Mouse (Mus musculus): ENCODE measurements around the gene Alox12. TPM values are rescaled to one million over a fixed set of nuclear protein-coding genes. Genes with fewer than 3 reads are reported as not detected.

The Alox12 gene
- polyA plus RNA-seq (2014; fragmentation: Nextera tagmentation; extraction: Ambion mirVana): 6.6 and 6.9 TPM in 2 replicates

DNA sequence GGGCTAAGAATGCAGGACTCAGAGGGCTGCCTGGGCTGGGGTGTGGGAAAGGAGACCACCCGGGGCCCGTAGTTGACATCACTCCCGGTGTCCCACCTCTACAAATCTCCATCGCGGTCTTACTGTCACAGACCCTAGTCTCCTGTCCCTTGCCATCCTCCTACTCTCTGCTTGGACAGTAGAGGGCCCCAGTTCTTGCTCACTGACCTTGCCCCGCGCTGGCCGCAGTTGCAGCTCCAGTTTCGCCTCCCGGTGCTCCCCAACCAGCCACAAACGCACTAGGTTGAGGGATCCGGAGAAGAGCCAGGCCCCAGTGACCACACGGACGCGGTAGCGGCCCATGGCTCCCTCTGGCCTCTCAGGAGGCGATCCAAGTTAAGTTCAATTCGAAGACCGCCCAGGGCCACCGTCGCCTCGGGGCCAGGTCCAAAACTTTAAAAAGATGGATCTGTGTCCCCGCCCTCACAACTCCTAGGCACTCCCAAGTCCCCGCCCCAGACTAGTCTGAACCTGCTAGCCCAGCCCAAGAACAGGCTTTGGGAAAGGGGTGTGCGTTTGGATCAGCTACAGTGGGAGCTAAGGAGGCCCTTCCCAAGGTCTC, at the start of gene Alox12:
TSS of gene Alox12 (minus strand) at position 423 of the 601 bp plus-strand sequence.
- peak within 1 kb of the TSS; percentile 60 for H3K4me2 ChIP-seq
- H3K27ac ChIP-seq (ENCODE audit: low read depth): no peak within 1 kb of the TSS
- no peaks in the 10 kb centered on the region for H3K36me3 ChIP-seq (ENCODE audit: insufficient read depth)
- ATAC-seq (ENCODE audit: insufficient read depth) (peak; percentile 58; the same call in 1 of the 2 replicates), DNase-seq (peak; percentile 56)
- H3K4me1 ChIP-seq (ENCODE audit: insufficient read depth): no peaks in the 10 kb centered on the region
- no peaks in the 10 kb centered on the region for H3K9me3 ChIP-seq (ENCODE audit: low read depth, low read length)
- peaks cover 37% of the 10 kb centered on the region for H3K27me3 ChIP-seq (ENCODE audit: insufficient read depth, low read length)
- TF ChIP-seq CTCF (IDR thresholded peaks at IDR 0.05; ENCODE audit: low read depth): peak; percentile 46
- WGBS: 2% methylated on average over 25 of the region's 25 CpGs
- peak within 1 kb of the TSS; percentile 30 for H3K4me3 ChIP-seq (ENCODE audit: low read depth, low read length)
- H3K9ac ChIP-seq: peak within 1 kb of the TSS; percentile 36

GRCm38 (mm10) chr11:70302293-70302692, 47.1 kb upstream of the Alox12 start:
- no peak overlapping the region for H3K9ac ChIP-seq
- DNase-seq (peak; percentile 22), ATAC-seq (ENCODE audit: insufficient read depth) (no peak)
- no peaks in the 10 kb centered on the region for H3K9me3 ChIP-seq (ENCODE audit: low read depth, low read length)
- H3K4me1 ChIP-seq (ENCODE audit: insufficient read depth): no peaks in the 10 kb centered on the region
- H3K27ac ChIP-seq (ENCODE audit: low read depth): no peak overlapping the region
- TF ChIP-seq CTCF (IDR thresholded peaks at IDR 0.05; ENCODE audit: low read depth): no peak
- 68% methylated on average over 4 of the region's 4 CpGs for WGBS
- H3K4me3 ChIP-seq (ENCODE audit: low read depth, low read length): no peak overlapping the region
- H3K27me3 ChIP-seq (ENCODE audit: insufficient read depth, low read length): no peaks in the 10 kb centered on the region
- no peak overlapping the region for H3K4me2 ChIP-seq
- no peaks in the 10 kb centered on the region for H3K36me3 ChIP-seq (ENCODE audit: insufficient read depth)

- Histone ChIP-seq H3K4me2 (no peak overlapping the region), H3K4me3 (ENCODE audit: low read depth, low read length) (no peak overlapping the region), H3K27me3 (ENCODE audit: insufficient read depth, low read length) (no peaks in the 10 kb centered on the region), H3K36me3 (ENCODE audit: insufficient read depth) (no peaks in the 10 kb centered on the region), H3K27ac (ENCODE audit: low read depth) (0 out of 2 replicates have a peak overlapping the region, but pooled peaks have one; percentile 1), H3K4me1 (ENCODE audit: insufficient read depth) (no peaks in the 10 kb centered on the region), H3K9me3 (ENCODE audit: low read depth, low read length) (no peaks in the 10 kb centered on the region), H3K9ac (no peak overlapping the region)
- DNase-seq (peak; percentile 49), ATAC-seq (ENCODE audit: insufficient read depth) (no peak; the same call in 1 of the 2 replicates)
- 23% methylated on average over 12 of the region's 12 CpGs for WGBS
- no peak for TF ChIP-seq CTCF (IDR thresholded peaks at IDR 0.05; ENCODE audit: low read depth)
These were observed 42.8 kb upstream of the Alox12 start for GRCm38 (mm10) chr11:70297836-70298454.

GRCm38 (mm10) chr11:70297405-70297804, 42.3 kb upstream of the Alox12 start:
- Histone ChIP-seq H3K9ac (no peak overlapping the region), H3K27ac (ENCODE audit: low read depth) (0 out of 2 replicates have a peak overlapping the region, but pooled peaks have one; percentile 1), H3K4me2 (no peak overlapping the region), H3K4me1 (ENCODE audit: insufficient read depth) (no peaks in the 10 kb centered on the region), H3K4me3 (ENCODE audit: low read depth, low read length) (no peak overlapping the region), H3K9me3 (ENCODE audit: low read depth, low read length) (no peaks in the 10 kb centered on the region), H3K27me3 (ENCODE audit: insufficient read depth, low read length) (no peaks in the 10 kb centered on the region), H3K36me3 (ENCODE audit: insufficient read depth) (no peaks in the 10 kb centered on the region)
- no peak for TF ChIP-seq CTCF (IDR thresholded peaks at IDR 0.05; ENCODE audit: low read depth)
- WGBS: 33% methylated on average over 4 of the region's 4 CpGs
- ATAC-seq (ENCODE audit: insufficient read depth) (no peak), DNase-seq (peak; percentile 30)

DNA sequence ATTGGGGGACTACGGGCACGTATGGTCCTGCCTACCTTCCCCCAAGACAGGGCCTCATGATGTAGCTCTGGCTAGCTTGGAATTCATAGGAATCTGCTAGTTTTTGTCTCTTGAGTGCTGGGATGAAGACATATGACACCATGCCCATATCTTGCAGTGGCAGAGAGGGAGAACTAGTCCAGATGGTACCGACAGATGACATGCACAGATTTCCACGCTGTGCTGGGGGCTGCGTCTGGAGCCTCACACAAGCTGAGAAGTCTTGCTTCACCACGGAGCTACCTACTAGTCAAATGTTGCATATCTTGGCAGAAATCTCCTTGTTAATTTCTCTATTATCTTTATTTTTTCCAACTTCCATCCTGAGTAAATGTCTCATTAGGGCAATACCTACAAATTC, 38.7 kb upstream of the Alox12 start:
- H3K4me2 ChIP-seq: no peak overlapping the region
- 85% methylated on average over 6 of the region's 6 CpGs for WGBS
- TF ChIP-seq CTCF (IDR thresholded peaks at IDR 0.05; ENCODE audit: low read depth): no peak

GRCm38 (mm10) chr11:70291235-70291634, 36.1 kb upstream of the Alox12 start:
- no peak for TF ChIP-seq CTCF (IDR thresholded peaks at IDR 0.05; ENCODE audit: low read depth)
- WGBS: 78% methylated on average over 6 of the region's 6 CpGs

More for the DNA sequence above, 38.7 kb upstream of the Alox12 start:
- no peaks in the 10 kb centered on the region for H3K4me1 ChIP-seq (ENCODE audit: insufficient read depth)
- no peaks in the 10 kb centered on the region for H3K36me3 ChIP-seq (ENCODE audit: insufficient read depth)
- no peaks in the 10 kb centered on the region for H3K9me3 ChIP-seq (ENCODE audit: low read depth, low read length)
- H3K27me3 ChIP-seq (ENCODE audit: insufficient read depth, low read length): no peaks in the 10 kb centered on the region
- no peak for ATAC-seq (ENCODE audit: insufficient read depth)
- no peak overlapping the region for H3K9ac ChIP-seq
- no peak for DNase-seq
- H3K4me3 ChIP-seq (ENCODE audit: low read depth, low read length): no peak overlapping the region
- no peak overlapping the region for H3K27ac ChIP-seq (ENCODE audit: low read depth)

DNA sequence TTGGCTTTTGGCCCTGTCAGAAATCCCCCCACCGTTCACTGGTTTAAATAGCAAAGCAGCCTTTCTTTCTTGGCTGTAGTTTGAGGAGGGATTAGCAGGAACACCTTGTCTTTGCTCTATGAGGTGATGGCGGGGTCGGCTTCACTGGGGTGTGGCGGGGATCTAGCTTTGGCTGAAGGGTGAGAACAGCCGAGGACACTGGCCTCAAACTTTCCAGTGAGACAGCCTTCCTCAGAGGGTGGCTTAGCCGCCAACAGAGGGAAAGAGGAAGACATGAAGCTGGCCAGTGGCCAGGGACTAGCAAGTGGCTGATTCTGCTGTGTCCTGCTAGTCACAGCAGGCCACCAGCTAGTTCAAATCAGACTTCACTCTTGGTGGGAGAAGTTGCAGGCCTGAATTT, 34.1 kb upstream of the Alox12 start:
- H3K27me3 ChIP-seq (ENCODE audit: insufficient read depth, low read length): no peaks in the 10 kb centered on the region
- no peak overlapping the region for H3K4me3 ChIP-seq (ENCODE audit: low read depth, low read length)
- 26% methylated on average over 6 of the region's 6 CpGs for WGBS
- no peak for ATAC-seq (ENCODE audit: insufficient read depth)
- peak; percentile 26 for DNase-seq
- no peak for TF ChIP-seq CTCF (IDR thresholded peaks at IDR 0.05; ENCODE audit: low read depth)
- H3K4me2 ChIP-seq: no peak overlapping the region
- H3K9me3 ChIP-seq (ENCODE audit: low read depth, low read length): no peaks in the 10 kb centered on the region
- no peak overlapping the region for H3K9ac ChIP-seq
- no peaks in the 10 kb centered on the region for H3K4me1 ChIP-seq (ENCODE audit: insufficient read depth)
- H3K27ac ChIP-seq (ENCODE audit: low read depth): no peak overlapping the region
- H3K36me3 ChIP-seq (ENCODE audit: insufficient read depth): no peaks in the 10 kb centered on the region

More at GRCm38 (mm10) chr11:70291235-70291634, 36.1 kb upstream of the Alox12 start:
- Histone ChIP-seq H3K4me1 (ENCODE audit: insufficient read depth) (no peaks in the 10 kb centered on the region), H3K27me3 (ENCODE audit: insufficient read depth, low read length) (no peaks in the 10 kb centered on the region), H3K27ac (ENCODE audit: low read depth) (no peak overlapping the region), H3K4me2 (no peak overlapping the region), H3K9ac (no peak overlapping the region), H3K4me3 (ENCODE audit: low read depth, low read length) (no peak overlapping the region), H3K9me3 (ENCODE audit: low read depth, low read length) (no peaks in the 10 kb centered on the region), H3K36me3 (ENCODE audit: insufficient read depth) (no peaks in the 10 kb centered on the region)
- DNase-seq: no peak
- no peak for ATAC-seq (ENCODE audit: insufficient read depth)

Data from lung, embryonic 14.5 days (tissue).